Mouse (Mus musculus): ENCODE measurements around the gene Vwa3b. TPM values are rescaled to one million over a fixed set of nuclear protein-coding genes. Genes with fewer than 3 reads are reported as not detected.
A peak's percentile ranks its signal among the peaks of the same experiment; 100 is the strongest.

The Vwa3b gene
- polyA plus RNA-seq, 1 experiment from 2014 or later, result not detected

DNA sequence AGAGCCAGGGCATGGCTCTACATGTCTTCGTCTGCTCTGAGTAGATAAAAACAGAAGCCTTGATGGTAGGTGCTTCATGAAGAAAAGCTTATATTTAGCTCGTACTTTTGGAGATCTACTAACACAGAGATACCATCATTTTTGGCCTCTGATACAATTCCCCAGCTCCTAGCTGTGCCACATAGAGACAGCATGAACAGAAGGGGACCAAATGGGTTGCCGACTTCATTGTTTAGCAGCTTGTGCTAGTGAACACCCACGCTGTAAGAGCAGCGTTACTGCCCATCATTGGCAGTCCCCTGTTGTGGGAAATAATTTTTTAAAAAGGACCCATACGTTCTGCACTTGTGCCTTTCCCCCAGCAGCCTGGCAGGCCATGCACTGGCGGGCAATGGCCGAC, 74.6 kb downstream of the Vwa3b start:
- Histone ChIP-seq H3K9ac (ENCODE audit: low read length) (no peak overlapping the region), H3K9me3 (ENCODE audit: control insufficient read depth, low read length) (no peaks in the 10 kb centered on the region), H3K4me1 (replicated peaks; ENCODE audit: control insufficient read depth, insufficient read depth, low read length) (peaks cover 10% of the 10 kb centered on the region), H3K4me2 (ENCODE audit: low read depth, low read length, severe bottlenecking) (no peak overlapping the region), H3K4me3 (ENCODE audit: low read depth, low read length) (no peak overlapping the region), H3K27me3 (ENCODE audit: control insufficient read depth, insufficient read depth, low read length) (no peaks in the 10 kb centered on the region), H3K36me3 (ENCODE audit: control insufficient read depth, insufficient read depth, low read length) (no peaks in the 10 kb centered on the region), H3K27ac (ENCODE audit: low read depth, low read length) (no peak overlapping the region)
- no peak for DNase-seq (ENCODE audit: low spot score)
- no peak for ATAC-seq (replicated peaks; ENCODE audit: low FRiP score)
- WGBS, result 91% methylated on average over 8 of the region's 8 CpGs

- H3K4me1 ChIP-seq (replicated peaks; ENCODE audit: control insufficient read depth, insufficient read depth, low read length), result peaks cover 10% of the 10 kb centered on the region
- H3K27ac ChIP-seq (ENCODE audit: low read depth, low read length), result no peak overlapping the region
- no peaks in the 10 kb centered on the region for H3K9me3 ChIP-seq (ENCODE audit: control insufficient read depth, low read length)
- H3K36me3 ChIP-seq (ENCODE audit: control insufficient read depth, insufficient read depth, low read length), result no peaks in the 10 kb centered on the region
- no peak overlapping the region for H3K4me2 ChIP-seq (ENCODE audit: low read depth, low read length, severe bottlenecking)
- no peak for ATAC-seq (replicated peaks; ENCODE audit: low FRiP score)
- no peak for DNase-seq (ENCODE audit: low spot score)
- no peak overlapping the region for H3K9ac ChIP-seq (ENCODE audit: low read length)
- no peak overlapping the region for H3K4me3 ChIP-seq (ENCODE audit: low read depth, low read length)
- no peaks in the 10 kb centered on the region for H3K27me3 ChIP-seq (ENCODE audit: control insufficient read depth, insufficient read depth, low read length)
- WGBS, result 48% methylated on average over 2 of the region's 2 CpGs
Observed at GRCm38 (mm10) chr1:37101717-37102116, 75.3 kb downstream of the Vwa3b start.

GRCm38 (mm10) chr1:37105194-37105593, 78.8 kb downstream of the Vwa3b start:
- Histone ChIP-seq H3K9me3 (ENCODE audit: control insufficient read depth, low read length) (no peaks in the 10 kb centered on the region), H3K36me3 (ENCODE audit: control insufficient read depth, insufficient read depth, low read length) (no peaks in the 10 kb centered on the region), H3K9ac (ENCODE audit: low read length) (no peak overlapping the region), H3K4me2 (ENCODE audit: low read depth, low read length, severe bottlenecking) (no peak overlapping the region), H3K27me3 (ENCODE audit: control insufficient read depth, insufficient read depth, low read length) (no peaks in the 10 kb centered on the region), H3K4me1 (replicated peaks; ENCODE audit: control insufficient read depth, insufficient read depth, low read length) (peaks cover 6% of the 10 kb centered on the region; the same call in 1 of the 2 replicates), H3K4me3 (ENCODE audit: low read depth, low read length) (no peak overlapping the region), H3K27ac (ENCODE audit: low read depth, low read length) (no peak overlapping the region)
- no peak for ATAC-seq (replicated peaks; ENCODE audit: low FRiP score)
- no peak for DNase-seq (ENCODE audit: low spot score)
- WGBS, result 28% methylated on average over 3 of the region's 3 CpGs

DNA sequence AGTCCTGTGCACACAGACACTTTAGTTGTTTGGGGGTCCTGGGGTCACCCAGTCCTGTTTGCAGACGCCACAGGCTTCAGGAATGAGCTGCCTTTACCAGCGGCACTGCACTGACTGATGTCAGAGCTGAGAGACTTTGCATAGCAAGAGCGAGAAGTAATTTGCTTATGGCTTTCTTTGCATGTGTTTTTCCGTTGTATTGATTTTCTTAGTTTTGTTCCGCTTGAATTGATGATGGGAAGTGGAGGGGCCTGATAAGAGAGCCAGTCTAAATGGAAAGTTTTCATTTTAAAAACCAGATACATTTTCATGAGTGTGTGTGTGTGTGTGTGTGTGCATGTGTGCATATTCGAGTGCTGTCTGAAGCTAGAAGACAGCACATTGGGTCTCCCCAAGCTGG, 87.4 kb downstream of the Vwa3b start:
- no peaks in the 10 kb centered on the region for H3K27me3 ChIP-seq (ENCODE audit: control insufficient read depth, insufficient read depth, low read length)
- no peak overlapping the region for H3K9ac ChIP-seq (ENCODE audit: low read length)
- H3K9me3 ChIP-seq (ENCODE audit: control insufficient read depth, low read length), result no peaks in the 10 kb centered on the region
- H3K36me3 ChIP-seq (ENCODE audit: control insufficient read depth, insufficient read depth, low read length), result no peaks in the 10 kb centered on the region
- no peak for DNase-seq (ENCODE audit: low spot score)
- H3K4me1 ChIP-seq (replicated peaks; ENCODE audit: control insufficient read depth, insufficient read depth, low read length), result no peaks in the 10 kb centered on the region
- WGBS, result 78% methylated on average over 6 of the region's 6 CpGs
- no peak for ATAC-seq (replicated peaks; ENCODE audit: low FRiP score)
- no peak overlapping the region for H3K4me2 ChIP-seq (ENCODE audit: low read depth, low read length, severe bottlenecking)
- no peak overlapping the region for H3K4me3 ChIP-seq (ENCODE audit: low read depth, low read length)
- H3K27ac ChIP-seq (ENCODE audit: low read depth, low read length), result no peak overlapping the region

GRCm38 (mm10) chr1:37115847-37116246, 89.5 kb downstream of the Vwa3b start:
- Histone ChIP-seq H3K4me3 (ENCODE audit: low read depth, low read length) (no peak overlapping the region), H3K27me3 (ENCODE audit: control insufficient read depth, insufficient read depth, low read length) (no peaks in the 10 kb centered on the region), H3K9ac (ENCODE audit: low read length) (no peak overlapping the region), H3K9me3 (ENCODE audit: control insufficient read depth, low read length) (no peaks in the 10 kb centered on the region), H3K4me1 (replicated peaks; ENCODE audit: control insufficient read depth, insufficient read depth, low read length) (no peaks in the 10 kb centered on the region), H3K4me2 (ENCODE audit: low read depth, low read length, severe bottlenecking) (no peak overlapping the region), H3K36me3 (ENCODE audit: control insufficient read depth, insufficient read depth, low read length) (no peaks in the 10 kb centered on the region), H3K27ac (ENCODE audit: low read depth, low read length) (no peak overlapping the region)
- DNase-seq (ENCODE audit: low spot score) (no peak), ATAC-seq (replicated peaks; ENCODE audit: low FRiP score) (no peak)
- 91% methylated on average over 5 of the region's 5 CpGs for WGBS

DNA sequence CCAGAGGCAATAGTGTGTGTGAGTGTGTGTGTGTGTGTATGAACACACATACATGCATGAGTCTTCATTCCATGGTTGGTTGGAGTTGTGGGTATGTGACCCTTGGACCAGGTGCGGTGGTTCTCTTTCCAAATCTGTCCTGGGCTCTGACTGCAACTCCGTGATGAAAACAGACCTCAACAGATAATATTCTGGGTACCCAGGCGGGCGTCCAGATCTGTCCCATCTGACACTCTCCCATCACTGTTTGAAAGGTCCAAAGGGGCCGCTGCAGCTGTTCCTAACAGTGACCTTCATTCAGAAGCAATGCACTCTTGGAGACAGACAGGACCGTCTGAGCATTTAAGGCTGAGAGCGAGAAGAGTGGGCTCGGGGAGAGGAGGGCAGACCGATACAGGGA, 90.2 kb downstream of the Vwa3b start:
- 92% methylated on average over 9 of the region's 9 CpGs for WGBS
- H3K9ac ChIP-seq (ENCODE audit: low read length), result no peak overlapping the region
- no peak overlapping the region for H3K4me3 ChIP-seq (ENCODE audit: low read depth, low read length)
- no peak overlapping the region for H3K27ac ChIP-seq (ENCODE audit: low read depth, low read length)
- no peaks in the 10 kb centered on the region for H3K36me3 ChIP-seq (ENCODE audit: control insufficient read depth, insufficient read depth, low read length)
- no peaks in the 10 kb centered on the region for H3K9me3 ChIP-seq (ENCODE audit: control insufficient read depth, low read length)
- H3K4me1 ChIP-seq (replicated peaks; ENCODE audit: control insufficient read depth, insufficient read depth, low read length), result no peaks in the 10 kb centered on the region
- ATAC-seq (replicated peaks; ENCODE audit: low FRiP score), result no peak
- H3K27me3 ChIP-seq (ENCODE audit: control insufficient read depth, insufficient read depth, low read length), result no peaks in the 10 kb centered on the region
- H3K4me2 ChIP-seq (ENCODE audit: low read depth, low read length, severe bottlenecking), result no peak overlapping the region
- no peak for DNase-seq (ENCODE audit: low spot score)

- no peaks in the 10 kb centered on the region for H3K4me1 ChIP-seq (replicated peaks; ENCODE audit: control insufficient read depth, insufficient read depth, low read length)
- WGBS, result 86% methylated on average over 5 of the region's 5 CpGs
- H3K9ac ChIP-seq (ENCODE audit: low read length), result no peak overlapping the region
- DNase-seq (ENCODE audit: low spot score) (no peak), ATAC-seq (replicated peaks; ENCODE audit: low FRiP score) (no peak)
- H3K27ac ChIP-seq (ENCODE audit: low read depth, low read length), result no peak overlapping the region
- no peaks in the 10 kb centered on the region for H3K9me3 ChIP-seq (ENCODE audit: control insufficient read depth, low read length)
- H3K27me3 ChIP-seq (ENCODE audit: control insufficient read depth, insufficient read depth, low read length), result no peaks in the 10 kb centered on the region
- no peak overlapping the region for H3K4me3 ChIP-seq (ENCODE audit: low read depth, low read length)
- no peaks in the 10 kb centered on the region for H3K36me3 ChIP-seq (ENCODE audit: control insufficient read depth, insufficient read depth, low read length)
- H3K4me2 ChIP-seq (ENCODE audit: low read depth, low read length, severe bottlenecking), result no peak overlapping the region
Observed at GRCm38 (mm10) chr1:37117964-37118363, 91.6 kb downstream of the Vwa3b start.

GRCm38 (mm10) chr1:37122306-37122705, 95.9 kb downstream of the Vwa3b start:
- Histone ChIP-seq H3K36me3 (ENCODE audit: control insufficient read depth, insufficient read depth, low read length) (no peaks in the 10 kb centered on the region), H3K4me3 (ENCODE audit: low read depth, low read length) (no peak overlapping the region), H3K4me1 (replicated peaks; ENCODE audit: control insufficient read depth, insufficient read depth, low read length) (no peaks in the 10 kb centered on the region), H3K27me3 (ENCODE audit: control insufficient read depth, insufficient read depth, low read length) (no peaks in the 10 kb centered on the region), H3K27ac (ENCODE audit: low read depth, low read length) (peak overlapping the region; percentile 62), H3K4me2 (ENCODE audit: low read depth, low read length, severe bottlenecking) (no peak overlapping the region), H3K9me3 (ENCODE audit: control insufficient read depth, low read length) (no peaks in the 10 kb centered on the region), H3K9ac (ENCODE audit: low read length) (no peak overlapping the region)
- DNase-seq (ENCODE audit: low spot score), result peak; percentile 61
- ATAC-seq (replicated peaks; ENCODE audit: low FRiP score), result peak; percentile 73
- 52% methylated on average over 4 of the region's 4 CpGs for WGBS

DNA sequence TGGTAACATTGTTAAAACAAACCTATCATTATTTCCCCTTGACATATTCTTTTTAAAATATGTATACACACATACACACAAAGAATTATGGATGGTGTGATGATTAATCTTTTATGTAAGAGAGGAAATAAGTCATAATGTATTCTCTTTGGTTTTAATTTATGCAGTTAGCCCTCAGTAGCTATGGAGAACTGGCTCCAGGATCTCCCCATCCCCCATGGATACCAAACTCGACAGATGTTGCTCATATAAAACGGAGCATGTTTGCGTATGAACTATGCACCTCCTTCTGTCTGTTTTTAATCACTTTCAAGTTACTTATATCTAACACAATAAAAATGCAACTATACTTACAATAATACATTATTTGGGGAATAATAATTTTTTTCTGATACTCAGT, 96.4 kb downstream of the Vwa3b start:
- no peaks in the 10 kb centered on the region for H3K9me3 ChIP-seq (ENCODE audit: control insufficient read depth, low read length)
- no peak overlapping the region for H3K27ac ChIP-seq (ENCODE audit: low read depth, low read length)
- 0 out of 2 replicates have a peak, but pooled peaks have one; percentile 46 for ATAC-seq (replicated peaks; ENCODE audit: low FRiP score)
- H3K4me3 ChIP-seq (ENCODE audit: low read depth, low read length), result no peak overlapping the region
- DNase-seq (ENCODE audit: low spot score), result peak; percentile 37
- H3K36me3 ChIP-seq (ENCODE audit: control insufficient read depth, insufficient read depth, low read length), result no peaks in the 10 kb centered on the region
- no peaks in the 10 kb centered on the region for H3K27me3 ChIP-seq (ENCODE audit: control insufficient read depth, insufficient read depth, low read length)
- H3K4me1 ChIP-seq (replicated peaks; ENCODE audit: control insufficient read depth, insufficient read depth, low read length), result no peaks in the 10 kb centered on the region
- WGBS, result 65% methylated on average over 3 of the region's 3 CpGs
- H3K9ac ChIP-seq (ENCODE audit: low read length), result no peak overlapping the region
- no peak overlapping the region for H3K4me2 ChIP-seq (ENCODE audit: low read depth, low read length, severe bottlenecking)

All from forebrain, embryonic 11.5 days (tissue).